Mouse (Mus musculus) G1E (cell line): Measurements from ENCODE around the gene Actr1a.

ENCODE experiments used
- CTCF ChIP-seq: IDR thresholded peaks from 2 replicates; pipeline ENCODE4 v1.5.1; 2012; ENCODE audit warnings: low read depth, low read length, inconsistent platforms, mixed read lengths
- GATA1 ChIP-seq: IDR thresholded peaks from 2 replicates; pipeline ENCODE4 v1.6.1; 2012; ENCODE audit warnings: borderline replicate concordance, low read length, inconsistent platforms, mixed read lengths
- GATA2 ChIP-seq: IDR thresholded peaks from 2 replicates; pipeline ENCODE4 v1.6.1; 2012; ENCODE audit warnings: low read depth, low read length, inconsistent platforms, borderline replicate concordance
- POLR2AphosphoS5 ChIP-seq: IDR thresholded peaks from 2 replicates; pipeline ENCODE4 v1.6.1; 2012; ENCODE audit warnings: low read depth, low read length, inconsistent platforms; ENCODE audit not compliant: insufficient replicate concordance

DNA sequence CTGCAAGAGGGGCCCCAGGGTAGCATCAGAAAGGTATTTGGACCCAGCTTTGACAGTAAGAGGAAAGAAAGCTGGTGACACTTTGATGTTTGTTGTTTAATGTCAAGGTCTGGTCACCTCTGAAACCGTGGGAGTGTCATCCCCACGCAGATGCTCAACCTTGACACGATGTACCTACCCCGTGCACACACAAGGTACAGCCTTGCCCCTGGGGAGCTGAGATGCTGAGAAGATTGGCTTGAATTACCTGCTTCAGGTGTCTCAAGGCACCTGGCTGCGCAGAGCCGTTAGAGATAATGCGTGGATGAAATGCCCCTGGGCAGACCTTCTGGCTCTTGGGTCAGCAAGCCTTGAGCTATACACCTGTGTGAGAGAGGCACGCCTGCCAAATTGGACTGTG lies 18.9 kb upstream of the Actr1a start:
- TF ChIP-seq GATA2 (no peak), CTCF (no peak), GATA1 (no peak), POLR2AphosphoS5 (no peak)
